Mouse (Mus musculus) hindbrain, embryonic 12.5 days (tissue): ENCODE measurements at regions not wholly inside any gene's neighbourhood (a gene's known extent, or its start where the extent isn't known, plus 50 kb on each side); places are given as distances from the start of the nearest gene placed in this dataset.

Source experiments
- ATAC-seq: fragments of 200-750 bp; cut with Nextera tagmentation; 2 replicates; pipeline ENCODE4 v1.8.0; 2017; ENCODE audit warnings: moderate TSS enrichment; ENCODE audit not compliant: low FRiP score
- H3K27ac ChIP-seq: fragments of 300-500 bp; sonication (generic); 2 replicates; pipeline ENCODE4 v1.5.1; 2016; ENCODE audit warnings: mild to moderate bottlenecking
- H3K27me3 ChIP-seq: fragments of 300-500 bp; sonication (generic); 2 replicates; pipeline ENCODE4 v1.6.1; 2016; ENCODE audit warnings: mild to moderate bottlenecking
- H3K36me3 ChIP-seq: fragments of 300-500 bp; sonication (generic); 2 replicates; pipeline ENCODE4 v1.6.1; 2016; ENCODE audit warnings: mild to moderate bottlenecking
- H3K4me1 ChIP-seq: fragments of 300-500 bp; sonication (generic); 2 replicates; pipeline ENCODE4 v1.6.1; 2016
- H3K4me2 ChIP-seq: fragments of 300-500 bp; sonication (generic); replicated peaks from 2 replicates; pipeline ENCODE4 v1.6.1; 2016; ENCODE audit warnings: mild to moderate bottlenecking
- H3K4me3 ChIP-seq: fragments of 300-500 bp; sonication (generic); 2 replicates; pipeline ENCODE4 v1.5.1; 2016; ENCODE audit warnings: mild to moderate bottlenecking
- H3K9ac ChIP-seq: fragments of 300-500 bp; sonication (generic); 2 replicates; pipeline ENCODE4 v1.6.1; 2016; ENCODE audit warnings: mild to moderate bottlenecking, moderate library complexity
- H3K9me3 ChIP-seq: fragments of 300-500 bp; sonication (generic); replicated peaks from 2 replicates; pipeline ENCODE4 v1.6.1; 2016; ENCODE audit warnings: mild to moderate bottlenecking
- WGBS: fragments of 180-500 bp; shearing (Covaris S2); methylation state at CpG from one replicate; pipeline ENCODE4 v1.1.7; 2016; 5-methylcytosine and 5-hydroxymethylcytosine counted together

DNA sequence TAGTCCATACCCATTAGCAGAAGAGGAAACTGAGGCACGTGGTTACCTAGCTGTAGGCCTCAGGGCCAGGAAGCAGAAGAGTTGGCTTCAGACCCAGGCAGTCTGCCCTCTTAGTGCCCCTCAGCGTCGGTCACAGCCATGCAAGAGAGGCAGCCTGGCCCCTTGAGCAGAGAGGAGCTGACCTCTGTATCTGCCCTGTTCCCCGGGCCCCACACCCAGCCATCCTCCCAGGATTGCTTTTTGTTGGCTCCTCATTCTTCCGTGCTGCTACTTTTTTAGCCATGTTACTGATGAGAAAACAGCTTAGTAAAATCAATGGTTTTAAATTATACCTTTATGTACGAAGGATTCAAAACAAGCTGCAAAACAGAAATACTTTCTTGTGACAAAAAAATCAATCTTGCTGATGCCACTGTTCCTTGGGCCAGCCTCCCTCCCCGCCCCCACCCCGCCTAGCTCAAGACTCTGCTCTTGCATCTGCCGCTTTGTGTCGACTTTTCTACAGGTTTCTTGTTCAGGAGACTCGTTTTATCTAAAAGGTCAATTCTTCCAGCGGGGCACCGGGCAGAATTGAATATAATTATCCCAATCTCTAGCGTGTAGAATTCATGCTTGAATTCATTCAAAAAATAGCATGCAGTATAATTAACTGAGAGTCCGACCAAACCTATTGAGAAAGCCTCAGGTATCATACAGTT is 70.8 kb downstream of the Sall1 start:
- WGBS, result 34% methylated on average over 15 of the region's 15 CpGs
- H3K9ac ChIP-seq, result no peak overlapping the region
- H3K27ac ChIP-seq, result no peak overlapping the region
- ATAC-seq, result no peak
- H3K27me3 ChIP-seq, result no peaks in the 10 kb centered on the region; the same call in 1 of the 2 replicates
- no peak overlapping the region for H3K4me2 ChIP-seq
- H3K4me1 ChIP-seq, result peaks cover 14% of the 10 kb centered on the region
- H3K4me3 ChIP-seq, result no peak overlapping the region
- H3K9me3 ChIP-seq, result no peaks in the 10 kb centered on the region
- no peaks in the 10 kb centered on the region for H3K36me3 ChIP-seq

- H3K4me2 ChIP-seq, result no peak overlapping the region
- peaks cover 4% of the 10 kb centered on the region; the same call in 1 of the 2 replicates for H3K9me3 ChIP-seq
- H3K27ac ChIP-seq, result no peak overlapping the region
- H3K36me3 ChIP-seq, result no peaks in the 10 kb centered on the region
- no peak overlapping the region for H3K4me3 ChIP-seq
- H3K27me3 ChIP-seq, result 0 out of 2 replicates have a peak, but pooled peaks cover 5% of the 10 kb centered on the region
- no peak for ATAC-seq
- no peak overlapping the region for H3K9ac ChIP-seq
- H3K4me1 ChIP-seq, result no peaks in the 10 kb centered on the region
Measured at GRCm38 (mm10) chr8:88958843-88959242, 85.1 kb downstream of the Sall1 start.

GRCm38 (mm10) chr8:88953178-88953577 is 90.8 kb downstream of the Sall1 start:
- Histone ChIP-seq H3K4me2 (no peak overlapping the region), H3K9ac (no peak overlapping the region), H3K4me3 (no peak overlapping the region), H3K4me1 (no peaks in the 10 kb centered on the region), H3K9me3 (peaks cover 8% of the 10 kb centered on the region; the same call in 1 of the 2 replicates), H3K27ac (no peak overlapping the region), H3K36me3 (no peaks in the 10 kb centered on the region), H3K27me3 (0 out of 2 replicates have a peak, but pooled peaks cover 5% of the 10 kb centered on the region)
- no peak for ATAC-seq
- 72% methylated on average over 2 of the region's 2 CpGs for WGBS

DNA sequence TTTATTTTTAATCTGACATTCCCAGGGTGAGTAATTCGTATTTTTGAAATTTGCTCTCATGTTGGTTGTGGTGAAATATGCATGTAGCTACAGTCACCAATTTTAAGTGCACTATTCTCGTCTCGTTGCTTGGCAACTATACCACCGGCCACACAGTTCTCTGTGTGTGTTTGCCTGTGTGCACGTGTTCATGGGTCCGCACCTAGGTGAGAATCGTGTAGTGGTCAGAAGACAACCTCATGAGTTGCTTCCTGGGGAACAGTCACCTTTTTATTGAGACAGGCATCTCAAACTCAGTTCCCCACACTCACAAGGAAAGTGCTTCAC is 92.2 kb downstream of the Sall1 start:
- no peaks in the 10 kb centered on the region for H3K4me1 ChIP-seq
- WGBS, result 93% methylated on average over 7 of the region's 7 CpGs

DNA sequence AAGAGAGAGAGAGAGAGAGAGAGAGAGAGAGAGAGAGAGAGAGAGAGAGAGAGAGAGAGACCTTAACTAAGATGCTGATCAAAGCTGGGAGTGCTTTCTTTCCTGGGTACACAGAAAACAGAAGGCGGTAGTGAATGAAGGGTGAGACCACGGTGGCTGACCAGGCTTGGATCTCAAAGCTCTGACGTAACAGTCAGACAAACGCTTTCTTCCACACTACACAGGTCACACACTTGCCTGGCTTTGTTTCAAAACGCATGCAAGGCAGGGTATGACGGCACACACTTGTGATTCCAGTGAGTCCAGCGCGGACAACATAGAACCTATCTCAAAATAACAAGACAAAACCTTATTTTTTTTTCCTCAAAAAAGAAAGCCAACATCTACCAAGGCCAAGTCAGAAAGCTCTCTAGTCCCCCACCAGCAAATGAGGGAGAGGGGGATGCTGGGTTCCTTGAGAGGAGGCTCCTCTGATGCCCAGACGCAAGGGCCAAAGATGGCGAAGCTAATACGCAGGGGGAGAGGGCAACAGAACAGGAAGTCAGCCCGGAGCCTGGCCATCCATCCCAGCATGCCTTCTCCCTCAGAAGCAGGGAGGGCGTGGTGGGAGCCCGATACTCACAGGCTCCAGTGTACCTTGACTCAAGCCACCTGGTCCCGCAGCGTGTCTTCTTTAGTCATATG is 92.7 kb downstream of the Sall1 start:
- 90% methylated on average over 16 of the region's 16 CpGs for WGBS
- Histone ChIP-seq H3K9me3 (0 out of 2 replicates have a peak, but pooled peaks cover 4% of the 10 kb centered on the region), H3K4me1 (no peaks in the 10 kb centered on the region), H3K9ac (no peak overlapping the region), H3K27ac (no peak overlapping the region), H3K27me3 (0 out of 2 replicates have a peak, but pooled peaks cover 5% of the 10 kb centered on the region), H3K4me2 (no peak overlapping the region), H3K36me3 (no peaks in the 10 kb centered on the region), H3K4me3 (no peak overlapping the region)
- no peak for ATAC-seq

More for the DNA sequence above, 92.2 kb downstream of the Sall1 start:
- Histone ChIP-seq H3K4me2 (no peak overlapping the region), H3K4me3 (no peak overlapping the region), H3K9me3 (0 out of 2 replicates have a peak, but pooled peaks cover 7% of the 10 kb centered on the region), H3K27me3 (0 out of 2 replicates have a peak, but pooled peaks cover 5% of the 10 kb centered on the region), H3K27ac (no peak overlapping the region), H3K9ac (no peak overlapping the region), H3K36me3 (no peaks in the 10 kb centered on the region)
- ATAC-seq, result no peak

GRCm38 (mm10) chr8:88949975-88950374 is 94.0 kb downstream of the Sall1 start:
- ATAC-seq, result no peak
- Histone ChIP-seq H3K27me3 (0 out of 2 replicates have a peak, but pooled peaks cover 3% of the 10 kb centered on the region), H3K36me3 (no peaks in the 10 kb centered on the region), H3K27ac (no peak overlapping the region), H3K9me3 (0 out of 2 replicates have a peak, but pooled peaks cover 4% of the 10 kb centered on the region), H3K4me3 (no peak overlapping the region), H3K9ac (no peak overlapping the region), H3K4me1 (no peaks in the 10 kb centered on the region), H3K4me2 (no peak overlapping the region)
- 88% methylated on average over 6 of the region's 6 CpGs for WGBS

- H3K4me2 ChIP-seq, result no peak overlapping the region
- H3K27ac ChIP-seq, result no peak overlapping the region
- ATAC-seq, result no peak
- H3K4me3 ChIP-seq, result no peak overlapping the region
- no peaks in the 10 kb centered on the region for H3K4me1 ChIP-seq
- no peaks in the 10 kb centered on the region for H3K27me3 ChIP-seq
- H3K36me3 ChIP-seq, result no peaks in the 10 kb centered on the region
- 88% methylated on average over 16 of the region's 16 CpGs for WGBS
- 0 out of 2 replicates have a peak, but pooled peaks cover 4% of the 10 kb centered on the region for H3K9me3 ChIP-seq
- no peak overlapping the region for H3K9ac ChIP-seq
Measured at GRCm38 (mm10) chr8:88948981-88949380, 95.0 kb downstream of the Sall1 start.

DNA sequence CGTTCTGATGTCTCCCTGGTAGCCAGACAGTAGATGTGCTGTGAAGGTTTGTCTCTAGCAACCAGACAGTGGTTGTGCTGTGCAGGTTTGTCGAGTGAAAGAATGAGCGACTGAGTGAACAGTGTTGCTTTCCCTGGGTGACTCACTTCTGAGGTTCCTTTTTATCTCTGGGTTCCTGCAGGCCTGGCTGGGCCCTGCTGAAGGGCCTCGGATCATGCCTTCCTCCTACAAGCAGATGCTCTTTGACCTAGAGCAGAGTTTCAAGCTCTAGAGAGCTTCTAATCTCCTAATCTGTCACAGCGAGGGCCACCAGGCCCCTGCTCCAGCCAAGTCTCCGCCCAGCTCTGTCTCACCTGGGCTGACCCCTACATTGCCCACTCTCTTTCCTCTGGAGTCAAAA is 95.6 kb downstream of the Sall1 start:
- ATAC-seq, result no peak
- H3K27me3 ChIP-seq, result no peaks in the 10 kb centered on the region

DNA sequence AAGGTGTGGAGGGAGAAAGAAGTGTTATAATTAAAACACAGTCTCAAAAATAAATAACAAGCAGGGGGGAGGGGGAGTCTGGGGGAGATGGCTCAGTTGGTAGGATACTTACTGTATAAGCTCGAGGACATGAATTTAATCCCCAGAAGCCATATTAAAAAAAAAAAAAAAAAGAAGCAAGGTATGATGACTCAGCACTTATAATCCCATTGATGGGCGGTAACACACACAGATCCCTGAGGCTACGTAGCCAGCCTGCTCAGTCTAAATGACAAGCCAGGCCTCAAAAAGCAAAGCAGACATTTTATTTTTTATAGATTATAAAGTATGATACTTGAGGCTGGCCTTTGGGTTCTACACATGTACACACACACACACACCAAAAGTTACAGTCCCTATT is 96.6 kb downstream of the Sall1 start:
- no peak overlapping the region for H3K9ac ChIP-seq
- WGBS, result 72% methylated on average over 3 of the region's 3 CpGs
- 0 out of 2 replicates have a peak, but pooled peaks cover 4% of the 10 kb centered on the region for H3K9me3 ChIP-seq
- H3K27ac ChIP-seq, result no peak overlapping the region
- H3K36me3 ChIP-seq, result no peaks in the 10 kb centered on the region
- no peak overlapping the region for H3K4me3 ChIP-seq
- ATAC-seq, result no peak
- no peaks in the 10 kb centered on the region for H3K27me3 ChIP-seq
- H3K4me1 ChIP-seq, result no peaks in the 10 kb centered on the region
- H3K4me2 ChIP-seq, result no peak overlapping the region

More for the DNA sequence above, 95.6 kb downstream of the Sall1 start:
- H3K9me3 ChIP-seq, result 0 out of 2 replicates have a peak, but pooled peaks cover 4% of the 10 kb centered on the region
- H3K4me3 ChIP-seq, result no peak overlapping the region
- WGBS, result 83% methylated on average over 6 of the region's 6 CpGs
- no peak overlapping the region for H3K4me2 ChIP-seq
- H3K9ac ChIP-seq, result no peak overlapping the region
- H3K36me3 ChIP-seq, result no peaks in the 10 kb centered on the region
- H3K27ac ChIP-seq, result no peak overlapping the region
- no peaks in the 10 kb centered on the region for H3K4me1 ChIP-seq

DNA sequence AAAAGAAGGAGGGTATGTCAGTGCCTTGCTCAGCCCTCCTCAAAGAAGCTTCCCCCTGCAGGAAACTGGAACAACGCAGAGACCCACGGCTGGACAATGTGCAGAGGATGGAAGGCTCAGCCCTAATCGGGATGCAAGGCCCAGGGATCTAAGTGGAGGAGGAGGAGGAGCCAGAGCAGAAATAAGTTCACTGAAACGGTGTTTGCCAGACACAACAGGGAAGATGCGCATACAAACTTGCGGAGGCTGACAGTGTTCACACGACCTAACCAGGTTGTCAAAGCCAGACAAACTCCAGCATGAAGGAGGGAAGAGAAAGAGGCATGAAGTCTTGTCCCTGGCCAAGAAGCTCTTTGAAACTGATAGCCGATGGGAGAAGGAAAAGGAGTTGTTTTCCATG is 98.3 kb downstream of the Sall1 start:
- 59% methylated on average over 8 of the region's 8 CpGs for WGBS
- Histone ChIP-seq H3K9ac (no peak overlapping the region), H3K4me1 (no peaks in the 10 kb centered on the region), H3K27me3 (peaks cover 3% of the 10 kb centered on the region; the same call in 1 of the 2 replicates), H3K4me2 (no peak overlapping the region), H3K27ac (no peak overlapping the region), H3K9me3 (0 out of 2 replicates have a peak, but pooled peaks cover 4% of the 10 kb centered on the region), H3K36me3 (no peaks in the 10 kb centered on the region), H3K4me3 (no peak overlapping the region)
- ATAC-seq, result no peak

- no peak overlapping the region for H3K9ac ChIP-seq
- H3K4me2 ChIP-seq, result no peak overlapping the region
- H3K27ac ChIP-seq, result no peak overlapping the region
- H3K27me3 ChIP-seq, result peaks cover 3% of the 10 kb centered on the region; the same call in 1 of the 2 replicates
- WGBS, result 45% methylated on average over 4 of the region's 4 CpGs
- no peaks in the 10 kb centered on the region for H3K9me3 ChIP-seq
- peaks cover 6% of the 10 kb centered on the region for H3K4me1 ChIP-seq
- H3K36me3 ChIP-seq, result no peaks in the 10 kb centered on the region
- ATAC-seq, result no peak
- H3K4me3 ChIP-seq, result no peak overlapping the region
Measured at GRCm38 (mm10) chr8:88944038-88944437, 99.9 kb downstream of the Sall1 start.

DNA sequence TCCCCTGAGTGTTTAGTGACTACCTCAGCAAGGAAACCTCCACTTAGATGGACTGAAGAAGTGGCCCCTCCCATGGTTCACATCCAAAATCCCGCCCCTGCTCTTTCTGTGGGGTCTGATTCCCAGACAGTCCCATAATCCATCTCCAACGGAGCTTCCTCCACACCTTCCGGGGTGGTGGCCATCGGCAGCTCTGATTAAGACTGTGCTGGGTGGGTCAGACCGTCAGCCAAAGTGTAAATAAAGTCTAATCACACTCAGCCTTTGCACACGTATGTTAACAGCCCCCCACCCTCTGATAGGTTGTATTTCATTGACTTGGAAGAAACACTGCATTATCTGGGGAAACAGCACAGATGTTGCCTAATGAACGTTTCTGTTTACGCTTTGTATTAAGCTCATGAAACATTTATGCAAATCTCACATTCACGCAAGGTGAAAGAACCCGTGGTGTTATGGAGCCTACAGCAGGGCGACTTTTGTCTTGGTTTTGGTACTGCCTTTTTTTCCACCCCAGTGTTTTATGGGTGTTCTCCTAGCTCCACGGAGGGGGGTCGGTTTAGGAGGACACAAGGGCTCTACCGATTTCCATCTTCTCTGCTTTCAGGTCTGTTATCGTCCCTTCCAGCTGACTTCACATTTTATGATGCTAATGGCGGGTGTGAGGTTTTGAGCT is 104.8 kb downstream of the Sall1 start:
- H3K9ac ChIP-seq, result no peak overlapping the region
- H3K4me3 ChIP-seq, result no peak overlapping the region
- peaks cover 11% of the 10 kb centered on the region for H3K4me1 ChIP-seq
- ATAC-seq, result no peak
- H3K27ac ChIP-seq, result no peak overlapping the region
- WGBS, result 44% methylated on average over 16 of the region's 16 CpGs
- peaks cover 3% of the 10 kb centered on the region; the same call in 1 of the 2 replicates for H3K27me3 ChIP-seq
- H3K4me2 ChIP-seq, result peak overlapping the region; percentile 7; the same call in 1 of the 2 replicates
- H3K9me3 ChIP-seq, result no peaks in the 10 kb centered on the region
- H3K36me3 ChIP-seq, result no peaks in the 10 kb centered on the region
